Mouse (Mus musculus) 3134 (cell line): ENCODE measurements around the gene Vipr1.

Experiments used
- DNase-seq: peaks from one replicate; pipeline ENCODE4 v3.0.0-alpha.2; 2011; ENCODE audit warnings: low spot score; ENCODE audit not compliant: insufficient read length; ENCODE audit errors: extremely low read depth

The Vipr1 gene

GRCm38 (mm10) chr9:121675011-121675410 is 32.5 kb downstream of the Vipr1 start:
- DNase-seq, result no peak

DNA sequence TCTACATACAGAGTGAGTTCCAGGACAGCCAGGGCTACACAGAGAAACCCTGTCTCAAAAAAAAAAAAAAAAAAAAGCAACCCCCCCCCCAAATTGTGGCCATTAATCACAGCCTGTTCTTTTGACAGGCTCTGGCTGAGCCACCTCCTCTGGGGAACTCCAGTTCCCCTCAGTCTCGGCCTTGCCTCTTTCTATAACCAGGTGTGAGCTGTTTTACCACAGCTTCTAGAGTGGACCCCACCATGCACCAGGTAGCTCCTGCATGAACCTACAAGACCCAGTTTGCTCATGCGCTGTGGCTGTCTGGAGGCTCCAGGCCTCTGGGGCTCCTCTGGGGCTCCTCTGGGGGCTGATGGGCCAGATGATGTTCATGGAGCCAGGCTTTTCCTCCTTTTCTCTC is 33.0 kb downstream of the Vipr1 start:
- DNase-seq, result no peak

GRCm38 (mm10) chr9:121677069-121677468 is 34.6 kb downstream of the Vipr1 start:
- DNase-seq, result no peak

DNA sequence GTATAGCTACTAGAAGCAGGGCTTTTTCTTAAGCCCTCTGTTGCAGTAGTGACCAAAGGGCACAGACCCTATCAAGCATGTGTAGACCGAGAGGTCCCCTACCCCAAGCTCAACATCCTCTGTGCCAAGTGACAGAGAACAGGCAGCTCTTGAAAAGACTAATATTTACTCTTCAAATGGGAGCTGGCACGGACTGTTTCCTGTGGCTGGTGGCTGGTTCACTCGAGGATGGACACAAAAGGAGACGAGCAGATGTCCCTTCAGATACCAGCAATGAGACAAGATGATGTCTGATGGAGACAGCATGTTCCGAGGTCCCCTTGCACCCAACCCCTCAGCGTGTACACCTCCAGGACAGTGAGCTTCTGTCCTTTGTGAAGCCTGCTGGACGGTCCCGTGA is 35.0 kb downstream of the Vipr1 start:
- no peak for DNase-seq

GRCm38 (mm10) chr9:121679549-121679948 is 37.0 kb downstream of the Vipr1 start:
- peak; percentile 47 for DNase-seq

GRCm38 (mm10) chr9:121681191-121681590 is 38.7 kb downstream of the Vipr1 start:
- DNase-seq, result no peak

DNA sequence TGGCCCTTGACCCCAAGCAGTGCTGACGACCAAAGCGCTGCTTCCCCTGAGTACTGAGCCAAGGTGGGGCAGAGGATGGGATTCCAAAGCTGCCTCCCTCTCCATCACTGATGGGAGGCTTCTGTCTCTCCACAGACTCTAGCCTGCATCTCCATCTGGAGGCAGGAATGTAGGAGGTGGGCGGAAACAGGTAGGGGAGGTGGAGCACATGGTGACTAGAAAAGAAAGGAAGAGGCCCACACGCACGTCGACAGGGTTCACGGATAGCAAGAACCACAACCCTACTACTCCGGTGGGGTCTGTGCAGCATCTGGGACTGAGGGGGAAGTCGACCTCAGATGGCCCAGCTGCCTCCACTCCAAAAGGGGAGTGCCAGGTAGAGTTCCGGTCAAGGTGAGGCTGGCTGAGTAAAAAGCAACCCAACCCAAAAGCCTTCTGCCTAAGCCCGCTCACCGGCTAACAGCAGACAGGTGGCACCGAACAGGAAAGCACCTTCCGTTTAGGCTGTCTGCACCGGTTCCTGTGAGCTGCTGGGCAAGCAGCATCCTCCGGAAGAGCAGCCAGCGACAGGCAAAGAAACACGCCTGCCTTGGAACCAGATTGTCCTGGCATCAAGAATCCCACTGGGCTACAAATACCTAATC is 39.6 kb downstream of the Vipr1 start:
- no peak for DNase-seq

- DNase-seq, result no peak
These were observed 42.2 kb downstream of the Vipr1 start for GRCm38 (mm10) chr9:121684702-121685101.

GRCm38 (mm10) chr9:121690200-121690651 is 47.7 kb downstream of the Vipr1 start:
- DNase-seq, result no peak

- no peak for DNase-seq
These were observed 48.2 kb downstream of the Vipr1 start for GRCm38 (mm10) chr9:121690734-121691133.

DNA sequence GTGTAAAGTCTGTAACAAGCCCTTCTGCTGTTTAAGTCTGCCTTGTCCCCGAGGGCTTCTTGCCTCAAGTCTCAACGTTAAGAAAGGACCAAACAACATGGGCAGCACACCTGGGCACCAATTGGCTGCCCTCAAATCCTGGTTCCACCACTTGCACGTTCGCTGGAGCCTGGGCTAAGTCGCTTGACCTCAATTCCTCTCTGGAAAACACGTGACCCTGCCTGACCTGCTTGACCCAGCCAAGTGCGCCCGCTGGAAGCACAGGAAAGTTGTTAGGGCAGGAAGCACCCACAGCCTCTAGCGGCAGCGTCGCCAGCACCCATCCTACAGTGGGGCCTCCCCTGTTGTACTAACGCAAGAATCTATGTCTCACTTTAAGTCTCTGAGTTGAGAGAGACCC is 52.2 kb downstream of the Vipr1 start:
- DNase-seq, result no peak

DNA sequence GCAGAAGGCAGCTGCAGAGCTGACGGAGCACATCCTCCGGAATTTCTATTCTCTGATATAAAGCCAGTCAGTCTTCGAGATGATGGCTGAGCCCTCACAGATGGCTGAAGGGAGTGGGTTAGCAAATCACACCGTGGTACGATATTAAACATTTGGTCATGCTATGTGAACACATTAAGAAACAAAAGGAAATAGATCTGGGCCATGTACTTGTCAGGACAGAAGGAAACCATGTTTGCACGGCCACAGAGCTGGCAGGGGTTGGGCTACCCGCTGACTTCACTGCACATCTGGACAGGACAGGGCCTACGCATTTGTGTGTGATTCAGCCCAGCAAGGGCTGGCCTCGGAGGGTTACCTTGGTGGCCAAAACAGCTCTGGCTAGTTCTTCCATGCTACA is 54.1 kb downstream of the Vipr1 start:
- DNase-seq, result no peak

DNA sequence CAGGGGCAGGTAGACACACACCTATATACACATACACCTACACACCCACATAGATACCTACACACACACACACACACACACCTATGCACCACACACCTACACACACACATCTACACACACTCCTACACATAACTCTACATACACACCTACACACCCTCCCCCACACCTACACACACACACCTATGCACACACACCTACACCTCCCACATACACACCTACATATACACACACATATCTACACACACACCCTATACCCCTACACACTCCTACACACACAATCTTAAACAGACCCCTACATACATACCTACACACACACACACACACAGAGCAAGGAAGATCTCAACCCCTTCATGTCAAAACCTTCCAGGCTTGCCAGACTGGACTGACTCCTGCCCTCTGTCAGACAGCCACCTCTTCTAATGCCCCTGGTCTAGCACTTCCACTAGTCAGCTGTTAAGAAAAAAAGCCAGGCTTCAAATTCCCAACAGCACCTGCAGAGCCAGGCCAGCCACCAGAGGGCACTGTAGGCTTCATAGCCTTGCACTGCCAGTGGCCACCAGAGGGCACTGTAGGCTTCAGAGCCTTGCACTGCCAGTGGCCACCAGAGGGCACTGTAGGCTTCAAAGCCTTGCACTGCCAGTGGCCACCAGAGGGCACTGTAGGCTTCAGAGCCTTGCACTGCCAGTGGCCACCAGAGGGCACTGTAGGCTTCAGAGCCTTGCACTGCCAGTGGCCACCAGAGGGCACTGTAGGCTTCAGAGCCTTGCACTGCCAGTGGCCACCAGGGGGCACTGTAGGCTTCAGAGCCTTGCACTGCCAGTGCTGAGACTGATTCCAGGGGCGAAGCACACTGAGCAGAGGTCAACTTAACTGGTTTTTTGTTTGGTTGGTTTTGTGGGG is 54.9 kb downstream of the Vipr1 start:
- DNase-seq, result peak; percentile 37

GRCm38 (mm10) chr9:121704261-121704645 is 61.7 kb downstream of the Vipr1 start:
- DNase-seq, result no peak

GRCm38 (mm10) chr9:121704646-121705625 is 62.4 kb downstream of the Vipr1 start, which contains the start of gene Sec22c:
Gene Sec22c, minus strand, starts transcription at chr9:121705490.
- peak; percentile 95 for DNase-seq

DNA sequence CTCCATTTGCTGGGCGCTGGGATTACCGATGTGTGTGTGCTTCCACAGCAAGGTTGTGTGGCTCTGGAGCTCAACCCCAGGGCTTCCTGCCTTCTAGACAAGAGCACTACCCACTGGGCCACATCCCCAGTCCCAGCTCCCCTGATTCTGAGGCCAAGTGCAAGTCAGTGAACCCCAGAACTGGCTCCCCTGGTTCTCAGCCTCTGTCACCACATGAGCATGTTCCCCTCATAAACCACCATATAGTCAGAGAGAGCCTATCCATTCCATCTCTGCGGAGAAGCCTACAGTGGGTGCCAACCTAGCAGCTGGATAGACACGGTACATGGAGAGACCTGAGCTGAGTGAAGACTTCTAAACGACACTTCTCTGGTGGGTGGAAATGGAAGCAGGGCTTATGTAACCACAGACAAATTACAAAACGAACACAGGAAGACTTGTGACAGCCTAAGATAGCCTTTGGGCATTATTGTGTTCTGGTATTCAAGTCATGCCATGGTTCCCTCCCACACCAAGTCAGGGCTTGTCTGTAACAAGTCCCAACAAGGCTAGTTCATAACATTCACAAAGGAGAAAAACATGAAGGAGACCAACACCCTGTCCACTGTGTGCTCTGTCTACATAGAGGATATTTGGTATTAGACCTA is 63.6 kb downstream of the Vipr1 start:
- DNase-seq, result no peak

DNA sequence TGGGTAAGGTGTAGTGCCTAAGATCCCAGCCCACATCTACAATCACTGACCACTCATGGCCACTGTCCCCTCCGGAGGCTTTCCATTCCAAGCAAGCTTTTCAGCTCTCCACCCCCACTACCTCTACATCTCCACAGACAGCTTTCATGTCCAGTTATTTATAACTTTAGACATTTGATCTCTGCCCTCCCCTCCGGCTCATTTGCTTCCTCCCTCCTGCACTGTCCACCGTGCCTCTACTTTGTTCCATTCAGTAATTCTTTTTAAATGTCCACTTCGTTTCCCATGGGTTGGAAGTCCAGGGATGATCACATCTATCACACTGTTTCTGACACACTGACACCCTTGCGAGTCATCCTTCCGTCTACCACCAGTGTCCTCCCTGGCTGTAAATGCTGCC is 65.3 kb downstream of the Vipr1 start:
- no peak for DNase-seq

GRCm38 (mm10) chr9:121708506-121709486 is 66.3 kb downstream of the Vipr1 start:
- no peak for DNase-seq
